Mouse (Mus musculus) forebrain, embryonic 15.5 days (tissue): Measurements from ENCODE around the gene Cnnm4. TPM values are rescaled to one million over a fixed set of nuclear protein-coding genes. Genes with fewer than 3 reads are reported as not detected.
A peak's percentile ranks its signal among the peaks of the same experiment; 100 is the strongest.

ENCODE experiments used
- ATAC-seq: fragments of 200-750 bp; cut with Nextera tagmentation; replicated peaks from 2 replicates; pipeline ENCODE4 v1.8.0; 2017; ENCODE audit warnings: mild to moderate bottlenecking, moderate TSS enrichment, moderate library complexity
- H3K27ac ChIP-seq: fragments of 300-500 bp; sonication (generic); replicated peaks from 2 replicates; pipeline ENCODE4 v1.5.1; 2015; ENCODE audit warnings: mild to moderate bottlenecking, inconsistent platforms
- H3K27me3 ChIP-seq: fragments of 300-500 bp; sonication (generic); 2 replicates; pipeline ENCODE4 v1.6.1; 2015; ENCODE audit warnings: inconsistent platforms
- H3K36me3 ChIP-seq: fragments of 300-500 bp; sonication (generic); 2 replicates; pipeline ENCODE4 v1.6.1; 2015; ENCODE audit warnings: mild to moderate bottlenecking, inconsistent platforms
- H3K4me1 ChIP-seq: fragments of 300-500 bp; sonication (generic); 2 replicates; pipeline ENCODE4 v1.6.1; 2015; ENCODE audit warnings: inconsistent platforms
- H3K4me2 ChIP-seq: fragments of 300-500 bp; sonication (generic); replicated peaks from 2 replicates; pipeline ENCODE4 v1.6.1; 2015; ENCODE audit warnings: mild to moderate bottlenecking, inconsistent platforms
- H3K4me3 ChIP-seq: fragments of 300-500 bp; sonication (generic); 2 replicates; pipeline ENCODE4 v1.5.1; 2015; ENCODE audit warnings: mild to moderate bottlenecking, inconsistent platforms
- H3K9ac ChIP-seq: fragments of 300-500 bp; sonication (generic); replicated peaks from 2 replicates; pipeline ENCODE4 v1.6.1; 2015; ENCODE audit warnings: mild to moderate bottlenecking, inconsistent platforms
- H3K9me3 ChIP-seq: fragments of 300-500 bp; sonication (generic); 2 replicates; pipeline ENCODE4 v1.6.1; 2016; ENCODE audit warnings: inconsistent platforms
- WGBS: fragments of 180-500 bp; shearing (Covaris S2); methylation state at CpG from one replicate; pipeline ENCODE4 v1.1.7; 2015; ENCODE audit warnings: mixed read lengths; 5-methylcytosine and 5-hydroxymethylcytosine counted together
- polyA plus RNA-seq: library from polyadenylated mRNA; unstranded; fragments of >200 nt; fragmentation: Nextera tagmentation; extraction: Ambion mirVana; gene quantifications from 2 replicates; pipeline ENCODE4 v1.2.1, GENCODE M21; 2015

Cnnm4 gene
- polyA plus RNA-seq, 1 experiment from 2014 or later = 9.9 TPM

GRCm38 (mm10) chr1:36548771-36549170, 77.4 kb downstream of the Cnnm4 start:
- Histone ChIP-seq H3K4me3 (no peak overlapping the region), H3K27me3 (no peaks in the 10 kb centered on the region), H3K4me2 (no peak overlapping the region), H3K9ac (no peak overlapping the region), H3K4me1 (peaks cover 45% of the 10 kb centered on the region), H3K9me3 (no peaks in the 10 kb centered on the region), H3K27ac (no peak overlapping the region), H3K36me3 (peaks cover 49% of the 10 kb centered on the region)
- no peak for ATAC-seq
- WGBS = 59% methylated on average over 8 of the region's 8 CpGs

GRCm38 (mm10) chr1:36549491-36549890, 78.1 kb downstream of the Cnnm4 start:
- no peak for ATAC-seq
- peaks cover 52% of the 10 kb centered on the region for H3K4me1 ChIP-seq
- no peak overlapping the region for H3K27ac ChIP-seq
- H3K9me3 ChIP-seq = no peaks in the 10 kb centered on the region
- H3K4me3 ChIP-seq = no peak overlapping the region
- 82% methylated on average over 18 of the region's 18 CpGs for WGBS
- H3K9ac ChIP-seq = no peak overlapping the region
- H3K36me3 ChIP-seq = peaks cover 55% of the 10 kb centered on the region
- H3K4me2 ChIP-seq = no peak overlapping the region
- no peaks in the 10 kb centered on the region for H3K27me3 ChIP-seq

GRCm38 (mm10) chr1:36550075-36550863, 78.8 kb downstream of the Cnnm4 start:
- 85% methylated on average over 20 of the region's 20 CpGs for WGBS
- ATAC-seq = no peak
- Histone ChIP-seq H3K4me1 (peaks cover 60% of the 10 kb centered on the region), H3K9ac (no peak overlapping the region), H3K27ac (no peak overlapping the region), H3K36me3 (peaks cover 63% of the 10 kb centered on the region), H3K4me3 (no peak overlapping the region), H3K9me3 (no peaks in the 10 kb centered on the region), H3K27me3 (no peaks in the 10 kb centered on the region), H3K4me2 (no peak overlapping the region)

GRCm38 (mm10) chr1:36551904-36552303, 80.5 kb downstream of the Cnnm4 start:
- H3K9ac ChIP-seq = no peak overlapping the region
- H3K4me1 ChIP-seq = peaks cover 54% of the 10 kb centered on the region
- ATAC-seq = no peak

GRCm38 (mm10) chr1:36552506-36552905, 81.1 kb downstream of the Cnnm4 start:
- H3K4me1 ChIP-seq = peaks cover 51% of the 10 kb centered on the region

More at GRCm38 (mm10) chr1:36551904-36552303, 80.5 kb downstream of the Cnnm4 start:
- H3K9me3 ChIP-seq = no peaks in the 10 kb centered on the region
- no peak overlapping the region for H3K4me2 ChIP-seq
- peaks cover 65% of the 10 kb centered on the region for H3K36me3 ChIP-seq
- H3K27ac ChIP-seq = no peak overlapping the region
- no peaks in the 10 kb centered on the region for H3K27me3 ChIP-seq
- WGBS = 86% methylated on average over 17 of the region's 17 CpGs
- no peak overlapping the region for H3K4me3 ChIP-seq

GRCm38 (mm10) chr1:36554633-36555399, 83.4 kb downstream of the Cnnm4 start:
- no peak for ATAC-seq
- Histone ChIP-seq H3K9ac (peak overlapping the region; percentile 100), H3K4me2 (peak overlapping the region; percentile 94), H3K36me3 (peaks cover 55% of the 10 kb centered on the region), H3K27ac (0 out of 2 replicates have a peak overlapping the region, but pooled peaks have one; percentile 2), H3K9me3 (no peaks in the 10 kb centered on the region), H3K4me1 (peaks cover 36% of the 10 kb centered on the region), H3K27me3 (no peaks in the 10 kb centered on the region), H3K4me3 (peak overlapping the region; percentile 79)
- 79% methylated on average over 21 of the region's 21 CpGs for WGBS

More at GRCm38 (mm10) chr1:36552506-36552905, 81.1 kb downstream of the Cnnm4 start:
- Histone ChIP-seq H3K4me2 (no peak overlapping the region), H3K27ac (no peak overlapping the region), H3K4me3 (no peak overlapping the region), H3K36me3 (peaks cover 65% of the 10 kb centered on the region), H3K27me3 (no peaks in the 10 kb centered on the region), H3K9ac (no peak overlapping the region), H3K9me3 (no peaks in the 10 kb centered on the region)
- 85% methylated on average over 16 of the region's 16 CpGs for WGBS
- ATAC-seq = no peak

- Histone ChIP-seq H3K9ac (peak overlapping the region; percentile 100), H3K9me3 (no peaks in the 10 kb centered on the region), H3K4me2 (peak overlapping the region; percentile 94), H3K4me3 (peak overlapping the region; percentile 79), H3K36me3 (peaks cover 44% of the 10 kb centered on the region), H3K27me3 (no peaks in the 10 kb centered on the region), H3K27ac (peak overlapping the region; percentile 98), H3K4me1 (peaks cover 33% of the 10 kb centered on the region)
- no peak for ATAC-seq
- WGBS = 3% methylated on average over 8 of the region's 8 CpGs
These were observed 84.5 kb downstream of the Cnnm4 start for GRCm38 (mm10) chr1:36555798-36556395.

- H3K4me1 ChIP-seq = peaks cover 33% of the 10 kb centered on the region
- under 1% methylated on average over 52 of the region's 52 CpGs for WGBS
- H3K4me2 ChIP-seq = peak overlapping the region; percentile 94
- peak overlapping the region; percentile 100 for H3K9ac ChIP-seq
- H3K27me3 ChIP-seq = 0 out of 2 replicates have a peak, but pooled peaks cover 3% of the 10 kb centered on the region
- peak overlapping the region; percentile 98 for H3K27ac ChIP-seq
- peaks cover 35% of the 10 kb centered on the region for H3K36me3 ChIP-seq
- H3K4me3 ChIP-seq = peak overlapping the region; percentile 79
- H3K9me3 ChIP-seq = no peaks in the 10 kb centered on the region
- ATAC-seq = peak; percentile 86
These were observed 85.4 kb downstream of the Cnnm4 start for GRCm38 (mm10) chr1:36556553-36557456.

- peak overlapping the region; percentile 79 for H3K4me3 ChIP-seq
- H3K4me1 ChIP-seq = peaks cover 33% of the 10 kb centered on the region
- H3K36me3 ChIP-seq = peaks cover 28% of the 10 kb centered on the region
- H3K9me3 ChIP-seq = no peaks in the 10 kb centered on the region
- H3K27ac ChIP-seq = peak overlapping the region; percentile 98
- peak overlapping the region; percentile 100 for H3K9ac ChIP-seq
- ATAC-seq = peak; percentile 75
- H3K27me3 ChIP-seq = 0 out of 2 replicates have a peak, but pooled peaks cover 3% of the 10 kb centered on the region
- H3K4me2 ChIP-seq = peak overlapping the region; percentile 94
- under 1% methylated on average over 48 of the region's 48 CpGs for WGBS
These were observed 86.1 kb downstream of the Cnnm4 start for GRCm38 (mm10) chr1:36557457-36558011.
